In the genomic region with DNA sequence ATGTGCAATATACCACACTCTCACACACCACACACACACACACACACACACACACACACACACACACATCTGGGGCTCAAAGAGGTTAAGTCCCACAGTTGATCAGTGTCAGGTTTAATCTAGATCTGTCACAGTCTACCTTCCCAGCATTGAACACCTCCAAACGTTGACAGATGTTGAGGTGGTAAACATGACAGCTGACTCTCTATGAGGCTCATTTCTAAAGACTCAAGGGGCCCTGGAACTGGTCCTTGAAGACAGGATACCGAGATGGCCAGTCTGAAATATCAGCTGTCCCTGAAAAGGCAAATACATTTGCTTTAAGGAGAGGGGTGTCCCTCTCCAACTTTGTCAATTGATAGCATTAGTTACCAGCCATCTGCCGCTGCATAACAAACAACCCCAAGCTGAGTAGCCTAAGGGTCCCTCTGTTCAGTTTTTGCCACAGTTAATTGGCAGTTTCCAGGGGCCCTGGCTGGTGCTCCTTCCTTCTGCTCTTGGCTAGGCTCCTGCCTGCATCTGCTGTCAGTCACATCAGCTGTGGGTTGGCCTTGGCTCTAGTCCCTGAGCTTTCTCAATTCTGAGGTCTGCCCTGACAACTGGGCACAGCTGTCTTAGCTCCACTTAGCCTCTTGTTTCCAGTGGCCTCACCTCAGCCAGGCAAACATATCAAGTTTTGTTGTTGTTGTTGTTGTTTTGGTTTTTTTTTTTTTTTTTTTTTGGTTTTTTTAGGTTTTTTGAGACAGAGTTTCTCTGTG, we compare ENCODE assay signal across 9 mouse cellular contexts.
DNase-seq lines count a peak whose midpoint lies in the region; ATAC-seq and TF ChIP-seq lines count a peak whose summit lies in the region.
"Had no signal": no experiment of that assay in that cellular context is flagged by ENCODE, and none has a peak within 500 bp of the region (broad histone marks: within the 10 kb centered on the region; RNA-seq: fewer than 3 reads in every experiment).

No protein-coding gene starts in this region.

- H3K36me3 ChIP-seq in liver, adult 2 months (ENCODE audit: control insufficient read depth, insufficient read depth, low read length): no peaks in the 10 kb centered on the region
- no peaks in the 10 kb centered on the region for H3K36me3 ChIP-seq in midbrain, embryonic 13.5 days

- no peak for TF ChIP-seq POLR2A in liver, adult 2 months (IDR thresholded peaks at IDR 0.05; ENCODE audit: extremely low read depth, insufficient read depth, low read length)
- no peak for TF ChIP-seq POLR2A in bone marrow macrophage, adult 2 months (IDR thresholded peaks at IDR 0.05; ENCODE audit: borderline replicate concordance, low read depth, low read length)

- H3K9me3 ChIP-seq in midbrain, embryonic 13.5 days: no peaks in the 10 kb centered on the region

- no peak overlapping the region for H3K9ac ChIP-seq in liver, adult 2 months (ENCODE audit: low read depth, low read length)
- no peak overlapping the region for H3K9ac ChIP-seq in midbrain, embryonic 13.5 days (replicated peaks)
- H3K9ac ChIP-seq: liver, embryonic 14.5 days had no signal

- H3K27ac ChIP-seq in liver, adult 2 months (replicated peaks; ENCODE audit: insufficient read depth, low read depth, low read length): no peak overlapping the region
- H3K27ac ChIP-seq in bone marrow macrophage, adult 2 months (ENCODE audit: insufficient read depth, low read depth, low read length): peak overlapping the region; percentile 26; the same call in 1 of the 2 replicates
- no peak overlapping the region for H3K27ac ChIP-seq in midbrain, embryonic 13.5 days
- H3K27ac ChIP-seq: liver, embryonic 14.5 days had no signal

- peaks cover 5% of the 10 kb centered on the region; the same call in 1 of the 2 replicates for H3K4me1 ChIP-seq in liver, adult 2 months (ENCODE audit: control insufficient read depth, insufficient read depth, low read length)
- H3K4me1 ChIP-seq in bone marrow macrophage, adult 2 months (ENCODE audit: control insufficient read depth, insufficient read depth, low read length): peaks cover 45% of the 10 kb centered on the region
- 0 out of 2 replicates have a peak, but pooled peaks cover 8% of the 10 kb centered on the region for H3K4me1 ChIP-seq in midbrain, embryonic 13.5 days (replicated peaks)

- intact Hi-C loops in heart, postnatal 10 days (cut with DNase I): loop anchor here (2.0 kb wide), 1 partner anchor 77 kb away; no protein-coding TSS in a partner anchor

- no peaks in the 10 kb centered on the region for H3K79me2 ChIP-seq in liver, adult 2 months (ENCODE audit: control insufficient read depth, insufficient read depth, low read length)

- ATAC-seq in midbrain, embryonic 13.5 days: peak; percentile 56
- ATAC-seq in inflammation-experienced regulatory T-cells, adult 6 months: no peak

- peak; percentile 89 for DNase-seq in liver, adult 2 months (ENCODE audit: extremely low read depth, low read depth, low spot score)
- no peak for DNase-seq in liver
- DNase-seq in heart, postnatal 10 days: peak; percentile 41 to 53
- no peak for DNase-seq in Muller cell, postnatal 12 days (ENCODE audit: inconsistent ontology term)
- DNase-seq: right cerebral cortex, postnatal 4 days had no signal

- WGBS in liver, adult 2 months: 61% methylated on average over 3 of the region's 3 CpGs
- WGBS in midbrain, embryonic 13.5 days: 44% methylated on average over 3 of the region's 3 CpGs

- TF ChIP-seq CTCF in liver, adult 2 months (IDR thresholded peaks at IDR 0.05; ENCODE audit: low read depth, low read length): no peak
- no peak for TF ChIP-seq CTCF in bone marrow macrophage, adult 2 months (IDR thresholded peaks at IDR 0.05; ENCODE audit: low read depth, low read length)

- H3K27me3 ChIP-seq in liver, adult 2 months (ENCODE audit: control insufficient read depth, insufficient read depth, low read length): no peaks in the 10 kb centered on the region
- H3K27me3 ChIP-seq in midbrain, embryonic 13.5 days: no peaks in the 10 kb centered on the region

- no peak overlapping the region for H3K4me2 ChIP-seq in midbrain, embryonic 13.5 days (replicated peaks)

- H3K4me3 ChIP-seq in liver, adult 2 months (ENCODE audit: insufficient read depth, low read depth, low read length): no peak overlapping the region
- H3K4me3 ChIP-seq in bone marrow macrophage, adult 2 months (ENCODE audit: insufficient read depth, low read length): no peak overlapping the region
- no peak overlapping the region for H3K4me3 ChIP-seq in midbrain, embryonic 13.5 days (replicated peaks)

Comparison
In these comparisons a context has a peak if more than half of its experiments do, and no peak if none do; other contexts are left out.
1. DNase-seq: peak in liver, adult 2 months (single experiment) and heart, postnatal 10 days (2 of 2); none in liver (single experiment) and Muller cell, postnatal 12 days (single experiment).